Mouse (Mus musculus) kidney, embryonic 14.5 days (tissue): ENCODE results near the gene Iffo2. TPM values are rescaled to one million over a fixed set of nuclear protein-coding genes. Genes with fewer than 3 reads are reported as not detected.
A peak's percentile ranks its signal among the peaks of the same experiment; 100 is the strongest.

Experiments
- ATAC-seq: fragments of 200-750 bp; cut with Nextera tagmentation; 2 replicates; pipeline ENCODE4 v1.8.0; 2017; ENCODE audit warnings: moderate number of reproducible peaks, mild to moderate bottlenecking, moderate TSS enrichment, moderate library complexity; ENCODE audit not compliant: low FRiP score, low TSS enrichment
- H3K27ac ChIP-seq: fragments of 300-500 bp; sonication (generic); 2 replicates; pipeline ENCODE4 v1.5.1; 2014; ENCODE audit warnings: low read depth, mild to moderate bottlenecking, low read length, moderate library complexity, mixed read lengths
- H3K27me3 ChIP-seq: fragments of 300-500 bp; sonication (generic); 2 replicates; pipeline ENCODE4 v1.6.1; 2014; ENCODE audit warnings: mild to moderate bottlenecking, low read length; ENCODE audit not compliant: control insufficient read depth, insufficient read depth
- H3K36me3 ChIP-seq: fragments of 300-500 bp; sonication (generic); 2 replicates; pipeline ENCODE4 v1.6.1; 2014; ENCODE audit warnings: low read length, mixed read lengths; ENCODE audit not compliant: control insufficient read depth, insufficient read depth
- H3K4me1 ChIP-seq: fragments of 300-500 bp; sonication (generic); 2 replicates; pipeline ENCODE4 v1.6.1; 2014; ENCODE audit warnings: low read length, mixed read lengths; ENCODE audit not compliant: control insufficient read depth, insufficient read depth
- H3K4me2 ChIP-seq: fragments of 300-500 bp; sonication (generic); replicated peaks from 2 replicates; pipeline ENCODE4 v1.6.1; 2014; ENCODE audit warnings: low read depth, mild to moderate bottlenecking, low read length
- H3K4me3 ChIP-seq: fragments of 300-500 bp; sonication (generic); 2 replicates; pipeline ENCODE4 v1.5.1; 2014; ENCODE audit warnings: mild to moderate bottlenecking, low read length
- H3K9ac ChIP-seq: fragments of 300-500 bp; sonication (generic); 2 replicates; pipeline ENCODE4 v1.6.1; 2014; ENCODE audit warnings: low read depth, mild to moderate bottlenecking, low read length, moderate library complexity
- H3K9me3 ChIP-seq: fragments of 300-500 bp; sonication (generic); 2 replicates; pipeline ENCODE4 v1.6.1; 2016; ENCODE audit warnings: low read length; ENCODE audit not compliant: control insufficient read depth
- WGBS: fragments of 180-500 bp; shearing (Covaris S2); extraction: QIAGEN DNeasy Blood & Tissue Kit; methylation state at CpG from one replicate; pipeline ENCODE4 v1.1.7; 2014; 5-methylcytosine and 5-hydroxymethylcytosine counted together
- microRNA-seq: library from miRNA; unstranded; fragments of <30 nt; microRNA quantifications from one replicate; pipeline ENCODE4, GENCODE M21; 2016
- polyA plus RNA-seq: library from polyadenylated mRNA; unstranded; fragments of >200 nt; fragmentation: Nextera tagmentation; extraction: Ambion mirVana; gene quantifications from 2 replicates; pipeline ENCODE4 v1.2.1, GENCODE M21; 2014

Iffo2 gene
- polyA plus RNA-seq, 1 experiment from 2014 or later, result 7.1 TPM

- H3K27ac ChIP-seq, result no peak overlapping the region
- no peaks in the 10 kb centered on the region for H3K4me1 ChIP-seq
- no peaks in the 10 kb centered on the region for H3K36me3 ChIP-seq
- peaks cover 7% of the 10 kb centered on the region; the same call in 1 of the 2 replicates for H3K27me3 ChIP-seq
- H3K9ac ChIP-seq, result no peak overlapping the region
- H3K4me2 ChIP-seq, result no peak overlapping the region
- no peaks in the 10 kb centered on the region for H3K9me3 ChIP-seq
- peak; percentile 43; the same call in 1 of the 2 replicates for ATAC-seq
- no peak overlapping the region for H3K4me3 ChIP-seq
- WGBS, result 53% methylated on average over 6 of the region's 6 CpGs
Observed at GRCm38 (mm10) chr4:139667632-139668031, 137.3 kb downstream of the Iffo2 start.

DNA sequence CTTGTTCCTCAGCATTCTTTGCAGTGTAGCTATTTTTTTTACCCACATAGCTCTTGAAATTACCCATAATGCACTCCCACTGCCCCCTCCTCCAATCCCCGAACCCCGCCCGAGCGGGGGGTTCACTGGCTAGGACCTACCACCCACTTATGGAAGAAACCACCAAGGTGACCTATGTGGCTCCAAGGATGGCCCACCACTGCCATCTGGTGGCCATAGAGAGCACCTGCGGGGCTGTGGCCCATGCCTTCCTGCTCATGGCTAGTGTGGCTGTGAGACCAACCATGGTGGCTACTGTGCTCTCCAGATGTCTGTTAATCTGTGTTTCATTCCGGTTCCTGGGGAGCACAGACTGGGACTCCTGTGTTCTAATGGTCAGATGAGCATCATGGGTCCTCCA lies 139.5 kb downstream of the Iffo2 start:
- no peak overlapping the region for H3K27ac ChIP-seq
- ATAC-seq, result peak; percentile 74; the same call in 1 of the 2 replicates
- 27% methylated on average over 6 of the region's 6 CpGs for WGBS

More for the DNA sequence above, 139.5 kb downstream of the Iffo2 start:
- Histone ChIP-seq H3K9ac (no peak overlapping the region), H3K9me3 (no peaks in the 10 kb centered on the region), H3K27me3 (peaks cover 3% of the 10 kb centered on the region; the same call in 1 of the 2 replicates), H3K4me3 (no peak overlapping the region), H3K4me2 (no peak overlapping the region), H3K36me3 (no peaks in the 10 kb centered on the region), H3K4me1 (no peaks in the 10 kb centered on the region)

Small RNA genes within 50 kb of the gene (microRNA-seq; reads per million reads assigned to microRNA genes)
- not detected for gene Gm25571
- 0.63 reads per million for gene Mir7020

Other genes starting within 250 kb of the Iffo2 start
- gene Pqlc2, start 219.8 kb upstream of the Iffo2 start, polyA plus RNA-seq, result 10.4 and 13.3 TPM in 2 replicates
- gene Akr7a5, start 219.8 kb upstream of the Iffo2 start, polyA plus RNA-seq, result 139 and 141 TPM in 2 replicates
- 134 and 143 TPM in 2 replicates for gene Mrto4, start 178.0 kb upstream of the Iffo2 start, polyA plus RNA-seq
- 13.1 and 25.8 TPM in 2 replicates for gene Emc1, start 178.0 kb upstream of the Iffo2 start, polyA plus RNA-seq
- 69.0 and 88.6 TPM in 2 replicates for gene Ubr4, start 177.9 kb upstream of the Iffo2 start, polyA plus RNA-seq
- gene Gm21969, start 72.6 kb downstream of the Iffo2 start, polyA plus RNA-seq, result not detected in 2 replicates
- 31.3 and 37.3 TPM in 2 replicates for gene Aldh4a1, start 92.3 kb downstream of the Iffo2 start, polyA plus RNA-seq
- not detected in 2 replicates for gene Tas1r2, start 123.0 kb downstream of the Iffo2 start, polyA plus RNA-seq